Mouse (Mus musculus): ENCODE results near the gene Slc46a3. TPM values are rescaled to one million over a fixed set of nuclear protein-coding genes. Genes with fewer than 3 reads are reported as not detected.

The Slc46a3 gene
- polyA plus RNA-seq, 1 experiment from 2014 or later, result 5.5 TPM

GRCm38 (mm10) chr5:147860076-147860448, 34.6 kb downstream of the Slc46a3 start:
- peaks cover 29% of the 10 kb centered on the region for H3K36me3 ChIP-seq (replicated peaks; ENCODE audit: control insufficient read depth, insufficient read depth)
- H3K9me3 ChIP-seq (ENCODE audit: control insufficient read depth, low read length), result no peaks in the 10 kb centered on the region
- H3K4me3 ChIP-seq (replicated peaks; ENCODE audit: low read length), result peak overlapping the region; percentile 99
- H3K9ac ChIP-seq, result peak overlapping the region; percentile 97
- H3K27ac ChIP-seq, result peak overlapping the region; percentile 77; the same call in 1 of the 2 replicates
- no peak for DNase-seq (ENCODE audit: low spot score)
- 1% methylated on average over 18 of the region's 18 CpGs for WGBS
- no peaks in the 10 kb centered on the region for H3K27me3 ChIP-seq (ENCODE audit: control insufficient read depth, insufficient read depth, low read length)
- ATAC-seq (ENCODE audit: low FRiP score), result peak; percentile 63
- H3K4me2 ChIP-seq (replicated peaks), result peak overlapping the region; percentile 97
- peaks cover 18% of the 10 kb centered on the region for H3K4me1 ChIP-seq (replicated peaks; ENCODE audit: control insufficient read depth, insufficient read depth, low read length)

- Histone ChIP-seq H3K9me3 (ENCODE audit: control insufficient read depth, low read length) (no peaks in the 10 kb centered on the region), H3K4me3 (replicated peaks; ENCODE audit: low read length) (no peak overlapping the region), H3K4me2 (replicated peaks) (no peak overlapping the region), H3K27me3 (ENCODE audit: control insufficient read depth, insufficient read depth, low read length) (0 out of 2 replicates have a peak, but pooled peaks cover 4% of the 10 kb centered on the region), H3K27ac (no peak overlapping the region), H3K36me3 (replicated peaks; ENCODE audit: control insufficient read depth, insufficient read depth) (no peaks in the 10 kb centered on the region), H3K4me1 (replicated peaks; ENCODE audit: control insufficient read depth, insufficient read depth, low read length) (no peaks in the 10 kb centered on the region), H3K9ac (no peak overlapping the region)
- ATAC-seq (ENCODE audit: low FRiP score) (no peak), DNase-seq (ENCODE audit: low spot score) (no peak)
- WGBS, result 67% methylated on average over 7 of the region's 7 CpGs
Measured at GRCm38 (mm10) chr5:147850194-147850593, 44.4 kb downstream of the Slc46a3 start.

- WGBS, result 25% methylated on average over 16 of the region's 16 CpGs
- no peak overlapping the region for H3K9ac ChIP-seq
- no peaks in the 10 kb centered on the region for H3K9me3 ChIP-seq (ENCODE audit: control insufficient read depth, low read length)
- no peaks in the 10 kb centered on the region for H3K36me3 ChIP-seq (replicated peaks; ENCODE audit: control insufficient read depth, insufficient read depth)
- peak; percentile 91 for DNase-seq (ENCODE audit: low spot score)
- H3K4me3 ChIP-seq (replicated peaks; ENCODE audit: low read length), result no peak overlapping the region
- ATAC-seq (ENCODE audit: low FRiP score), result no peak
- H3K27me3 ChIP-seq (ENCODE audit: control insufficient read depth, insufficient read depth, low read length), result 0 out of 2 replicates have a peak, but pooled peaks cover 4% of the 10 kb centered on the region
- H3K27ac ChIP-seq, result no peak overlapping the region
- no peaks in the 10 kb centered on the region for H3K4me1 ChIP-seq (replicated peaks; ENCODE audit: control insufficient read depth, insufficient read depth, low read length)
- no peak overlapping the region for H3K4me2 ChIP-seq (replicated peaks)
Measured at GRCm38 (mm10) chr5:147848164-147848863, 46.3 kb downstream of the Slc46a3 start.

GRCm38 (mm10) chr5:147847361-147847760, 47.3 kb downstream of the Slc46a3 start:
- no peaks in the 10 kb centered on the region for H3K4me1 ChIP-seq (replicated peaks; ENCODE audit: control insufficient read depth, insufficient read depth, low read length)
- H3K9ac ChIP-seq, result no peak overlapping the region
- no peak overlapping the region for H3K27ac ChIP-seq
- ATAC-seq (ENCODE audit: low FRiP score), result no peak
- H3K9me3 ChIP-seq (ENCODE audit: control insufficient read depth, low read length), result no peaks in the 10 kb centered on the region
- H3K27me3 ChIP-seq (ENCODE audit: control insufficient read depth, insufficient read depth, low read length), result 0 out of 2 replicates have a peak, but pooled peaks cover 4% of the 10 kb centered on the region
- no peak overlapping the region for H3K4me3 ChIP-seq (replicated peaks; ENCODE audit: low read length)
- H3K36me3 ChIP-seq (replicated peaks; ENCODE audit: control insufficient read depth, insufficient read depth), result no peaks in the 10 kb centered on the region
- WGBS, result 72% methylated on average over 5 of the region's 5 CpGs
- no peak overlapping the region for H3K4me2 ChIP-seq (replicated peaks)
- DNase-seq (ENCODE audit: low spot score), result no peak

GRCm38 (mm10) chr5:147845319-147845718, 49.3 kb downstream of the Slc46a3 start:
- no peak for ATAC-seq (ENCODE audit: low FRiP score)
- Histone ChIP-seq H3K4me1 (replicated peaks; ENCODE audit: control insufficient read depth, insufficient read depth, low read length) (no peaks in the 10 kb centered on the region), H3K9me3 (ENCODE audit: control insufficient read depth, low read length) (no peaks in the 10 kb centered on the region), H3K27me3 (ENCODE audit: control insufficient read depth, insufficient read depth, low read length) (no peaks in the 10 kb centered on the region), H3K4me3 (replicated peaks; ENCODE audit: low read length) (no peak overlapping the region), H3K9ac (no peak overlapping the region), H3K27ac (no peak overlapping the region), H3K36me3 (replicated peaks; ENCODE audit: control insufficient read depth, insufficient read depth) (no peaks in the 10 kb centered on the region), H3K4me2 (replicated peaks) (no peak overlapping the region)
- WGBS, result 80% methylated on average over 3 of the region's 3 CpGs
- no peak for DNase-seq (ENCODE audit: low spot score)

GRCm38 (mm10) chr5:147843340-147843739, 51.3 kb downstream of the Slc46a3 start:
- ATAC-seq (ENCODE audit: low FRiP score) (no peak), DNase-seq (ENCODE audit: low spot score) (no peak)
- H3K36me3 ChIP-seq (replicated peaks; ENCODE audit: control insufficient read depth, insufficient read depth), result no peaks in the 10 kb centered on the region
- H3K27me3 ChIP-seq (ENCODE audit: control insufficient read depth, insufficient read depth, low read length), result no peaks in the 10 kb centered on the region
- H3K9me3 ChIP-seq (ENCODE audit: control insufficient read depth, low read length), result no peaks in the 10 kb centered on the region
- H3K4me3 ChIP-seq (replicated peaks; ENCODE audit: low read length), result no peak overlapping the region
- no peak overlapping the region for H3K9ac ChIP-seq
- no peaks in the 10 kb centered on the region for H3K4me1 ChIP-seq (replicated peaks; ENCODE audit: control insufficient read depth, insufficient read depth, low read length)
- no peak overlapping the region for H3K4me2 ChIP-seq (replicated peaks)
- WGBS, result 45% methylated on average over 7 of the region's 7 CpGs
- no peak overlapping the region for H3K27ac ChIP-seq

- no peak for ATAC-seq (ENCODE audit: low FRiP score)
- Histone ChIP-seq H3K4me2 (replicated peaks) (no peak overlapping the region), H3K27me3 (ENCODE audit: control insufficient read depth, insufficient read depth, low read length) (peaks cover 3% of the 10 kb centered on the region; the same call in 1 of the 2 replicates)
Measured at GRCm38 (mm10) chr5:147839418-147839817, 55.2 kb downstream of the Slc46a3 start.

GRCm38 (mm10) chr5:147834841-147835500, 59.6 kb downstream of the Slc46a3 start:
- Histone ChIP-seq H3K27me3 (ENCODE audit: control insufficient read depth, insufficient read depth, low read length) (peaks cover 4% of the 10 kb centered on the region; the same call in 1 of the 2 replicates), H3K4me1 (replicated peaks; ENCODE audit: control insufficient read depth, insufficient read depth, low read length) (no peaks in the 10 kb centered on the region), H3K4me3 (replicated peaks; ENCODE audit: low read length) (no peak overlapping the region), H3K9me3 (ENCODE audit: control insufficient read depth, low read length) (no peaks in the 10 kb centered on the region), H3K4me2 (replicated peaks) (peak overlapping the region; percentile 15), H3K9ac (no peak overlapping the region), H3K27ac (no peak overlapping the region), H3K36me3 (replicated peaks; ENCODE audit: control insufficient read depth, insufficient read depth) (no peaks in the 10 kb centered on the region)
- WGBS, result 7% methylated on average over 17 of the region's 17 CpGs
- DNase-seq (ENCODE audit: low spot score) (no peak), ATAC-seq (ENCODE audit: low FRiP score) (no peak)

More at GRCm38 (mm10) chr5:147839418-147839817, 55.2 kb downstream of the Slc46a3 start:
- Histone ChIP-seq H3K4me3 (replicated peaks; ENCODE audit: low read length) (no peak overlapping the region), H3K4me1 (replicated peaks; ENCODE audit: control insufficient read depth, insufficient read depth, low read length) (no peaks in the 10 kb centered on the region), H3K36me3 (replicated peaks; ENCODE audit: control insufficient read depth, insufficient read depth) (no peaks in the 10 kb centered on the region), H3K27ac (no peak overlapping the region), H3K9me3 (ENCODE audit: control insufficient read depth, low read length) (no peaks in the 10 kb centered on the region), H3K9ac (no peak overlapping the region)
- 83% methylated on average over 12 of the region's 12 CpGs for WGBS
- no peak for DNase-seq (ENCODE audit: low spot score)

- ATAC-seq (ENCODE audit: low FRiP score), result no peak
- Histone ChIP-seq H3K4me2 (replicated peaks) (no peak overlapping the region), H3K4me1 (replicated peaks; ENCODE audit: control insufficient read depth, insufficient read depth, low read length) (no peaks in the 10 kb centered on the region), H3K4me3 (replicated peaks; ENCODE audit: low read length) (no peak overlapping the region), H3K9me3 (ENCODE audit: control insufficient read depth, low read length) (no peaks in the 10 kb centered on the region), H3K9ac (no peak overlapping the region), H3K36me3 (replicated peaks; ENCODE audit: control insufficient read depth, insufficient read depth) (no peaks in the 10 kb centered on the region), H3K27ac (no peak overlapping the region), H3K27me3 (ENCODE audit: control insufficient read depth, insufficient read depth, low read length) (peaks cover 4% of the 10 kb centered on the region; the same call in 1 of the 2 replicates)
- DNase-seq (ENCODE audit: low spot score), result no peak
- WGBS, result 35% methylated on average over 14 of the region's 14 CpGs
Measured at GRCm38 (mm10) chr5:147832842-147833241, 61.8 kb downstream of the Slc46a3 start.

Data from hindbrain, embryonic 14.5 days (tissue).